Mouse (Mus musculus): ENCODE measurements around the gene Sh3kbp1. TPM values are rescaled to one million over a fixed set of nuclear protein-coding genes. Genes with fewer than 3 reads are reported as not detected.

Sh3kbp1 gene
- polyA plus RNA-seq, 1 experiment: 18.0 TPM

GRCm38 (mm10) chrX:159856866-159857265 is 229.8 kb downstream of the Sh3kbp1 start:
- no peak for DNase-seq
- TF ChIP-seq CTCF (IDR thresholded peaks at IDR 0.05; ENCODE audit: borderline replicate concordance, insufficient read depth, low read depth, low read length) (no peak), POLR2A (IDR thresholded peaks at IDR 0.05; ENCODE audit: borderline replicate concordance, insufficient read depth, low read length) (no peak)
- no peaks in the 10 kb centered on the region for H3K27me3 ChIP-seq (ENCODE audit: control insufficient read depth, insufficient read depth, low read length)
- H3K4me1 ChIP-seq (ENCODE audit: control insufficient read depth, insufficient read depth, low read length): no peaks in the 10 kb centered on the region
- H3K27ac ChIP-seq (ENCODE audit: insufficient read depth, low read length): no peak overlapping the region
- WGBS: 96% methylated on average over 1 of the region's 1 CpGs
- H3K4me3 ChIP-seq (replicated peaks; ENCODE audit: insufficient read depth, low read depth, low read length): no peak overlapping the region

GRCm38 (mm10) chrX:159858126-159858525 is 231.1 kb downstream of the Sh3kbp1 start:
- Histone ChIP-seq H3K4me1 (ENCODE audit: control insufficient read depth, insufficient read depth, low read length) (no peaks in the 10 kb centered on the region), H3K27me3 (ENCODE audit: control insufficient read depth, insufficient read depth, low read length) (no peaks in the 10 kb centered on the region), H3K27ac (ENCODE audit: insufficient read depth, low read length) (no peak overlapping the region), H3K4me3 (replicated peaks; ENCODE audit: insufficient read depth, low read depth, low read length) (no peak overlapping the region)
- no peak for TF ChIP-seq POLR2A (IDR thresholded peaks at IDR 0.05; ENCODE audit: borderline replicate concordance, insufficient read depth, low read length)
- TF ChIP-seq CTCF (IDR thresholded peaks at IDR 0.05; ENCODE audit: borderline replicate concordance, insufficient read depth, low read depth, low read length): no peak
- WGBS: 90% methylated on average over 1 of the region's 1 CpGs
- no peak for DNase-seq

GRCm38 (mm10) chrX:159860841-159861530 is 233.9 kb downstream of the Sh3kbp1 start:
- no peak overlapping the region for H3K27ac ChIP-seq (ENCODE audit: insufficient read depth, low read length)
- no peaks in the 10 kb centered on the region for H3K27me3 ChIP-seq (ENCODE audit: control insufficient read depth, insufficient read depth, low read length)
- no peak for DNase-seq
- H3K4me3 ChIP-seq (replicated peaks; ENCODE audit: insufficient read depth, low read depth, low read length): no peak overlapping the region
- H3K4me1 ChIP-seq (ENCODE audit: control insufficient read depth, insufficient read depth, low read length): no peaks in the 10 kb centered on the region
- TF ChIP-seq CTCF (IDR thresholded peaks at IDR 0.05; ENCODE audit: borderline replicate concordance, insufficient read depth, low read depth, low read length): no peak
- TF ChIP-seq POLR2A (IDR thresholded peaks at IDR 0.05; ENCODE audit: borderline replicate concordance, insufficient read depth, low read length): no peak
- WGBS: 83% methylated on average over 3 of the region's 3 CpGs

- Histone ChIP-seq H3K4me1 (ENCODE audit: control insufficient read depth, insufficient read depth, low read length) (no peaks in the 10 kb centered on the region), H3K27ac (ENCODE audit: insufficient read depth, low read length) (no peak overlapping the region), H3K27me3 (ENCODE audit: control insufficient read depth, insufficient read depth, low read length) (no peaks in the 10 kb centered on the region), H3K4me3 (replicated peaks; ENCODE audit: insufficient read depth, low read depth, low read length) (no peak overlapping the region)
- no peak for TF ChIP-seq POLR2A (IDR thresholded peaks at IDR 0.05; ENCODE audit: borderline replicate concordance, insufficient read depth, low read length)
- no peak for TF ChIP-seq CTCF (IDR thresholded peaks at IDR 0.05; ENCODE audit: borderline replicate concordance, insufficient read depth, low read depth, low read length)
- 95% methylated on average over 3 of the region's 3 CpGs for WGBS
- DNase-seq: no peak
These were observed 240.6 kb downstream of the Sh3kbp1 start for GRCm38 (mm10) chrX:159867660-159868059.

- no peak for DNase-seq
- no peaks in the 10 kb centered on the region for H3K27me3 ChIP-seq (ENCODE audit: control insufficient read depth, insufficient read depth, low read length)
- WGBS: 82% methylated on average over 2 of the region's 2 CpGs
- no peak overlapping the region for H3K27ac ChIP-seq (ENCODE audit: insufficient read depth, low read length)
- no peaks in the 10 kb centered on the region for H3K4me1 ChIP-seq (ENCODE audit: control insufficient read depth, insufficient read depth, low read length)
- TF ChIP-seq POLR2A (IDR thresholded peaks at IDR 0.05; ENCODE audit: borderline replicate concordance, insufficient read depth, low read length) (no peak), CTCF (IDR thresholded peaks at IDR 0.05; ENCODE audit: borderline replicate concordance, insufficient read depth, low read depth, low read length) (no peak)
- no peak overlapping the region for H3K4me3 ChIP-seq (replicated peaks; ENCODE audit: insufficient read depth, low read depth, low read length)
These were observed 245.4 kb downstream of the Sh3kbp1 start for GRCm38 (mm10) chrX:159872521-159872920.

GRCm38 (mm10) chrX:159877770-159878169 is 250.7 kb downstream of the Sh3kbp1 start:
- DNase-seq: no peak
- Histone ChIP-seq H3K4me1 (ENCODE audit: control insufficient read depth, insufficient read depth, low read length) (no peaks in the 10 kb centered on the region), H3K27me3 (ENCODE audit: control insufficient read depth, insufficient read depth, low read length) (no peaks in the 10 kb centered on the region), H3K4me3 (replicated peaks; ENCODE audit: insufficient read depth, low read depth, low read length) (no peak overlapping the region), H3K27ac (ENCODE audit: insufficient read depth, low read length) (no peak overlapping the region)
- no peak for TF ChIP-seq POLR2A (IDR thresholded peaks at IDR 0.05; ENCODE audit: borderline replicate concordance, insufficient read depth, low read length)
- TF ChIP-seq CTCF (IDR thresholded peaks at IDR 0.05; ENCODE audit: borderline replicate concordance, insufficient read depth, low read depth, low read length): no peak
- whole genome bisulfite sequencing: 95% methylated on average over 1 of the region's 1 CpGs

- Histone ChIP-seq H3K4me1 (ENCODE audit: control insufficient read depth, insufficient read depth, low read length) (no peaks in the 10 kb centered on the region), H3K27me3 (ENCODE audit: control insufficient read depth, insufficient read depth, low read length) (no peaks in the 10 kb centered on the region), H3K4me3 (replicated peaks; ENCODE audit: insufficient read depth, low read depth, low read length) (no peak overlapping the region), H3K27ac (ENCODE audit: insufficient read depth, low read length) (no peak overlapping the region)
- 89% methylated on average over 3 of the region's 3 CpGs for WGBS
- DNase-seq: no peak
- TF ChIP-seq CTCF (IDR thresholded peaks at IDR 0.05; ENCODE audit: borderline replicate concordance, insufficient read depth, low read depth, low read length): no peak
- TF ChIP-seq POLR2A (IDR thresholded peaks at IDR 0.05; ENCODE audit: borderline replicate concordance, insufficient read depth, low read length): no peak
These were observed 252.4 kb downstream of the Sh3kbp1 start for GRCm38 (mm10) chrX:159879455-159879854.

GRCm38 (mm10) chrX:159881576-159881975 is 254.5 kb downstream of the Sh3kbp1 start:
- DNase-seq: no peak
- Histone ChIP-seq H3K4me3 (replicated peaks; ENCODE audit: insufficient read depth, low read depth, low read length) (no peak overlapping the region), H3K4me1 (ENCODE audit: control insufficient read depth, insufficient read depth, low read length) (no peaks in the 10 kb centered on the region), H3K27me3 (ENCODE audit: control insufficient read depth, insufficient read depth, low read length) (no peaks in the 10 kb centered on the region), H3K27ac (ENCODE audit: insufficient read depth, low read length) (no peak overlapping the region)
- 94% methylated on average over 5 of the region's 5 CpGs for WGBS
- no peak for TF ChIP-seq POLR2A (IDR thresholded peaks at IDR 0.05; ENCODE audit: borderline replicate concordance, insufficient read depth, low read length)
- no peak for TF ChIP-seq CTCF (IDR thresholded peaks at IDR 0.05; ENCODE audit: borderline replicate concordance, insufficient read depth, low read depth, low read length)

Measured in cerebellum, adult 2 months (tissue).